Mouse (Mus musculus) hindbrain, postnatal 0 days (tissue): ENCODE measurements around the gene Amz1. TPM values are rescaled to one million over a fixed set of nuclear protein-coding genes. Genes with fewer than 3 reads are reported as not detected.

Experiments
- ATAC-seq: fragments of 200-750 bp; cut with Nextera tagmentation; 2 replicates; pipeline ENCODE4 v1.8.0; 2017; ENCODE audit warnings: mild to moderate bottlenecking, moderate TSS enrichment, moderate library complexity
- DNase-seq: peaks from one replicate; pipeline ENCODE4 v3.0.0-alpha.2; 2015; ENCODE audit warnings: low spot score
- H3K27ac ChIP-seq: fragments of 300-500 bp; sonication (generic); 2 replicates; pipeline ENCODE4 v1.5.1; 2014; ENCODE audit warnings: mild to moderate bottlenecking
- H3K27me3 ChIP-seq: fragments of 300-500 bp; sonication (generic); 2 replicates; pipeline ENCODE4 v1.6.1; 2014; ENCODE audit warnings: low read length, mixed read lengths; ENCODE audit not compliant: insufficient read depth
- H3K36me3 ChIP-seq: fragments of 300-500 bp; sonication (generic); 2 replicates; pipeline ENCODE4 v1.6.1; 2014; ENCODE audit warnings: low read length, mixed read lengths; ENCODE audit not compliant: insufficient read depth
- H3K4me1 ChIP-seq: fragments of 300-500 bp; sonication (generic); 2 replicates; pipeline ENCODE4 v1.6.1; 2014; ENCODE audit warnings: antibody characterized with exemption, low read length, mixed read lengths; ENCODE audit not compliant: insufficient read depth
- H3K4me2 ChIP-seq: fragments of 300-500 bp; sonication (generic); 2 replicates; pipeline ENCODE4 v1.6.1; 2014; ENCODE audit warnings: low read depth, mild to moderate bottlenecking, low read length, moderate library complexity, mixed read lengths
- H3K4me3 ChIP-seq: fragments of 300-500 bp; sonication (generic); 2 replicates; pipeline ENCODE4 v1.5.1; 2014; ENCODE audit warnings: low read length
- H3K9ac ChIP-seq: fragments of 300-500 bp; sonication (generic); replicated peaks from 2 replicates; pipeline ENCODE4 v1.6.1; 2014; ENCODE audit warnings: mild to moderate bottlenecking, low read length, moderate library complexity, mixed read lengths
- H3K9me3 ChIP-seq: fragments of 300-500 bp; sonication (generic); 2 replicates; pipeline ENCODE4 v1.6.1; 2016; ENCODE audit warnings: low read length, mixed read lengths
- CTCF ChIP-seq: IDR thresholded peaks from 2 replicates; pipeline ENCODE4 v1.5.1; 2016; ENCODE audit warnings: antibody characterized with exemption, control low read depth, low read depth
- WGBS: fragments of 180-500 bp; shearing (Covaris S2); extraction: QIAGEN DNeasy Blood & Tissue Kit; methylation state at CpG from one replicate; pipeline ENCODE4 v1.1.7; 2014; 5-methylcytosine and 5-hydroxymethylcytosine counted together
- polyA plus RNA-seq: library from polyadenylated mRNA; unstranded; fragments of >200 nt; fragmentation: Nextera tagmentation; extraction: Ambion mirVana; gene quantifications from 2 replicates; pipeline ENCODE4 v1.2.1, GENCODE M21; 2015
- total RNA-seq: library from RNA; depleted of rRNA; stranded (reverse); fragments of >200 nt; gene quantifications from 2 replicates; pipeline ENCODE4 v1.2.3, GENCODE M21; 2014

The Amz1 gene
- total and polyA plus RNA-seq, 2 experiments from 2014 or later, result 9.4 to 12.6 TPM

GRCm38 (mm10) chr5:140743706-140744131 lies 19.8 kb downstream of the Amz1 start:
- peak; percentile 57 for TF ChIP-seq CTCF
- Histone ChIP-seq H3K27me3 (no peaks in the 10 kb centered on the region), H3K9me3 (no peaks in the 10 kb centered on the region), H3K4me3 (no peak overlapping the region), H3K27ac (no peak overlapping the region), H3K4me2 (no peak overlapping the region), H3K36me3 (no peaks in the 10 kb centered on the region), H3K9ac (no peak overlapping the region), H3K4me1 (peaks cover under 1% of the 10 kb centered on the region)
- WGBS, result 22% methylated on average over 12 of the region's 12 CpGs
- peak; percentile 78 for ATAC-seq
- DNase-seq, result peak; percentile 71

GRCm38 (mm10) chr5:140748425-140748824 lies 24.5 kb downstream of the Amz1 start:
- peak overlapping the region; percentile 38; the same call in 1 of the 2 replicates for H3K4me2 ChIP-seq

DNA sequence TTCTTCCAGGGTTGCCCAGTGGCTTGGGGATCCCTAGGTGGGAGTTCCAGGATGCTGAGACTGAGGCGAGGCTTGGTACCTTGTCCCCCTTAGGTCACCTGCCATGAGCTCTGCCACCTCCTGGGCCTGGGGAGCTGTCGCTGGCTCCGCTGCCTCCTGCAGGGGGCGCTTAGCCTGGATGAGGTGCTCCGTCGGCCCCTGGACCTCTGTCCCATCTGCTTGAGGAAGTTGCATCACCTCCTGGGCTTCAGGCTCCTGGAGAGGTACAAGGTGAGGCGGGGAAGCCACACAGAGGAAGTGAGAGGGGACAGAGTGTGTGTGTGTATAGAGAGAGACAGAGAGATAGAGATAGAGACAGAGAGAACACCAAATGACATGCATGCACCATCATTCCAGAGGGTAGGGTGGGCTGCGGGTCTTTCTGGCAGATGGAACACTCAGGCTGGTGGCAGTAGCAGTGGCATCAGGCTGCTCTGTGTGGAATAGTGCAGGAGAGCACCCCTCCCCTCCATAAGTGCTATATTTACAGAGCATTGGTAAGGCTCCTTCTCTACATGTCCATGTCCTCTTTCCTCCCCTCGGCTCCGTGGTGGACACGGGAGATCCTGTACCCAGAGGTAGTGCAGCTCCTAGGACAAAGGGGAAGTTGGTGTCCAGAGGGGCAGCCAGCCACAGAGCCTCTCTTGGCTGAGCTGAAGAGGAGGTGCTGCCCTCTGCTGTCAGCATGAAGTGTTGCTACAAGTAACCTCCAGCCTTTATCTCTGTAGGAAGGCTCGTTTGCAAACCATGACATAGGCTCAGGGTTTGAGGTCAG lies 25.3 kb downstream of the Amz1 start:
- no peak overlapping the region for H3K4me3 ChIP-seq
- ATAC-seq (peak; percentile 77), DNase-seq (peak; percentile 89)
- peaks cover 9% of the 10 kb centered on the region; the same call in 1 of the 2 replicates for H3K4me1 ChIP-seq
- no peaks in the 10 kb centered on the region for H3K27me3 ChIP-seq
- H3K9me3 ChIP-seq, result no peaks in the 10 kb centered on the region
- H3K9ac ChIP-seq, result no peak overlapping the region
- H3K36me3 ChIP-seq, result no peaks in the 10 kb centered on the region
- TF ChIP-seq CTCF, result peak; percentile 94
- H3K27ac ChIP-seq, result 0 out of 2 replicates have a peak overlapping the region, but pooled peaks have one; percentile 37
- 18% methylated on average over 12 of the region's 12 CpGs for WGBS
- peak overlapping the region; percentile 38 for H3K4me2 ChIP-seq

More at GRCm38 (mm10) chr5:140748425-140748824, 24.5 kb downstream of the Amz1 start:
- no peak for ATAC-seq
- WGBS, result 71% methylated on average over 10 of the region's 10 CpGs
- H3K27me3 ChIP-seq, result no peaks in the 10 kb centered on the region
- H3K27ac ChIP-seq, result no peak overlapping the region
- no peaks in the 10 kb centered on the region for H3K9me3 ChIP-seq
- no peak for TF ChIP-seq CTCF
- H3K4me3 ChIP-seq, result no peak overlapping the region
- DNase-seq, result no peak
- H3K4me1 ChIP-seq, result peaks cover 9% of the 10 kb centered on the region
- H3K9ac ChIP-seq, result no peak overlapping the region
- H3K36me3 ChIP-seq, result no peaks in the 10 kb centered on the region

GRCm38 (mm10) chr5:140750925-140751324 lies 27.0 kb downstream of the Amz1 start:
- no peak overlapping the region for H3K4me2 ChIP-seq
- peaks cover 9% of the 10 kb centered on the region; the same call in 1 of the 2 replicates for H3K4me1 ChIP-seq
- TF ChIP-seq CTCF, result peak; percentile 70
- H3K36me3 ChIP-seq, result no peaks in the 10 kb centered on the region
- no peak overlapping the region for H3K4me3 ChIP-seq
- ATAC-seq, result no peak
- H3K27me3 ChIP-seq, result no peaks in the 10 kb centered on the region
- DNase-seq, result peak; percentile 48
- H3K27ac ChIP-seq, result no peak overlapping the region
- H3K9ac ChIP-seq, result no peak overlapping the region
- WGBS, result 0% methylated on average over 1 of the region's 2 CpGs
- no peaks in the 10 kb centered on the region for H3K9me3 ChIP-seq

DNA sequence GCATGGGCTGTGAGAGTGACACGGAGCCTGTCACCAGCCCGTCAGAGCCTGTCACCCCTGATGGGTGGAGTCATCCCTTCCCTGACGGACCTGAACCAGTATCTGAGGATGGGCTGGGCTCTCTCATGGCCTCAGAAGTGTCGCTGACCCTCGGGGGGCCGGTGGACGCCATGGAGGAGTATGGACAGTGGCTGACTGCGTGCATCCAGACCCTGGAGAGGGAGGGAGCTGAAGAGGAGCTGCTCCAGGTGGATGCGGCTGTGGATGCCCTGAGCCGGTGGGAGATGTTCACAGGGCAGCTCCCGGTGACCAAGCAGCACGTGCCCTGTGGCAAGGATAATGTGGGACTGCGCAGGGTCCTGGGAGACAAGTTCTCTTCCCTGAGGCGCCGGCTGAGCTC lies 28.1 kb downstream of the Amz1 start:
- Histone ChIP-seq H3K9ac (no peak overlapping the region), H3K27ac (no peak overlapping the region), H3K4me1 (peaks cover 9% of the 10 kb centered on the region; the same call in 1 of the 2 replicates), H3K9me3 (no peaks in the 10 kb centered on the region), H3K27me3 (no peaks in the 10 kb centered on the region), H3K36me3 (peaks cover 1% of the 10 kb centered on the region; the same call in 1 of the 2 replicates), H3K4me2 (no peak overlapping the region), H3K4me3 (no peak overlapping the region)
- DNase-seq (no peak), ATAC-seq (no peak)
- WGBS, result 94% methylated on average over 15 of the region's 15 CpGs
- no peak for TF ChIP-seq CTCF

GRCm38 (mm10) chr5:140752639-140753038 lies 28.7 kb downstream of the Amz1 start:
- H3K4me3 ChIP-seq, result no peak overlapping the region
- no peaks in the 10 kb centered on the region for H3K27me3 ChIP-seq
- H3K9me3 ChIP-seq, result no peaks in the 10 kb centered on the region
- H3K4me1 ChIP-seq, result peaks cover 9% of the 10 kb centered on the region; the same call in 1 of the 2 replicates
- peak; percentile 59 for TF ChIP-seq CTCF
- H3K9ac ChIP-seq, result no peak overlapping the region
- no peak overlapping the region for H3K27ac ChIP-seq
- WGBS, result 99% methylated on average over 3 of the region's 3 CpGs
- no peak for ATAC-seq
- no peak overlapping the region for H3K4me2 ChIP-seq
- DNase-seq, result no peak
- peaks cover 7% of the 10 kb centered on the region; the same call in 1 of the 2 replicates for H3K36me3 ChIP-seq

GRCm38 (mm10) chr5:140753223-140753622 lies 29.3 kb downstream of the Amz1 start:
- no peak overlapping the region for H3K27ac ChIP-seq
- 60% methylated on average over 5 of the region's 5 CpGs for WGBS
- peaks cover 9% of the 10 kb centered on the region; the same call in 1 of the 2 replicates for H3K4me1 ChIP-seq
- no peak for TF ChIP-seq CTCF
- no peak overlapping the region for H3K9ac ChIP-seq
- no peaks in the 10 kb centered on the region for H3K9me3 ChIP-seq
- no peak for ATAC-seq
- H3K4me3 ChIP-seq, result no peak overlapping the region
- no peak for DNase-seq
- H3K36me3 ChIP-seq, result peaks cover 9% of the 10 kb centered on the region; the same call in 1 of the 2 replicates
- no peaks in the 10 kb centered on the region for H3K27me3 ChIP-seq
- no peak overlapping the region for H3K4me2 ChIP-seq
